Mouse (Mus musculus): ENCODE results near the gene Mzf1.

GRCm38 (mm10) chr7:13001584-13001983, 53.0 kb downstream of the Mzf1 start:
- TF ChIP-seq GATA1 (IDR thresholded peaks at IDR 0.05; ENCODE audit: low read length), result no peak
- no peak for TF ChIP-seq TAL1 (IDR thresholded peaks at IDR 0.05; ENCODE audit: low read length)

Data from erythroblast, embryonic 14.5 days (primary cell).